In the genomic region with DNA sequence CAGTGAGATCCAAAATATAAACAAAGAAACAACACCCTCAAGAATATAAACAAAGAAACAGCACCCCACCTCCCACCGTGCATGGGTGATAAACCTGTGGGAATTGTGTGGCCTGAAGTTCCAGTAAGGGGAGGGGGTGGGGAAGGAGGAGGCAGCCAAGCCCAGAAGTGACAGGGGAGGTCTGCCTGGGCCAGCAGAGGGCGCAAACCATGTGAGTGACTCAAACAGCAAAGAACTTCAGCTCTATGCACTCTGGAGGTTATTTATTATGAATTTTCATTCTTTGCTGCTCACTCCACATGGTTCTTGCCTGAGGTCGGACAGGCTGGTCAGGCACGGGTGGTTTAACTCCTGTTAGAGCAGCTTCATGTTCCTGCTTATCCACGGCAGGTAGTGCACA, we compare ENCODE assay signal across 15 mouse cellular contexts. TPM values are rescaled to one million over a fixed set of nuclear protein-coding genes. Genes with fewer than 3 reads are reported as not detected.
A peak's percentile ranks its signal among the peaks of the same experiment; 100 is the strongest.
DNase-seq lines count a peak whose midpoint lies in the region; ATAC-seq and TF ChIP-seq lines count a peak whose summit lies in the region.
"Not testable (repeated sequence)": the region's sequence is repeated elsewhere in the genome, so short reads cannot be mapped to it uniquely, and the experiment has no call there.
"Had no signal": no experiment of that assay in that cellular context is flagged by ENCODE, and none has a peak within 500 bp of the region (broad histone marks: within the 10 kb centered on the region; RNA-seq: fewer than 3 reads in every experiment).

No protein-coding gene starts in this region.

- not testable (repeated sequence) for H3K9ac ChIP-seq in kidney, postnatal 0 days (ENCODE audit: low read depth, low read length); lung, embryonic 14.5 days

- H3K4me1 ChIP-seq in kidney, postnatal 0 days (replicated peaks; ENCODE audit: insufficient read depth, low read length); lung, embryonic 14.5 days (ENCODE audit: insufficient read depth): not testable (repeated sequence)

- ATAC-seq in CD4-positive, CD25-positive, alpha-beta regulatory T cell, adult 4 months, result peak; percentile 79
- 0 out of 2 replicates have a peak, but pooled peaks have one; percentile 17 for ATAC-seq in kidney, postnatal 0 days (replicated peaks; ENCODE audit: low FRiP score, low read depth)
- ATAC-seq in lung, embryonic 14.5 days (ENCODE audit: insufficient read depth), result not testable (repeated sequence)

- H3K36me3 ChIP-seq in kidney, postnatal 0 days (ENCODE audit: insufficient read depth, low read length); lung, embryonic 14.5 days (ENCODE audit: insufficient read depth): not testable (repeated sequence)

- 33% methylated on average over 5 of the region's 5 CpGs for WGBS in kidney, postnatal 0 days
- WGBS in lung, embryonic 14.5 days, result 30% methylated on average over 5 of the region's 5 CpGs

- not testable (repeated sequence) for H3K27ac ChIP-seq in kidney, postnatal 0 days; lung, embryonic 14.5 days (ENCODE audit: low read depth)

- DNase-seq in adrenal gland, adult 2 months, result peak; percentile 10
- DNase-seq in embryo, embryonic 11 days, result peak; percentile 66
- DNase-seq in heart, adult 11 months, result peak; percentile 64
- peak; percentile 65 for DNase-seq in kidney, postnatal 0 days (ENCODE audit: low spot score)
- peak; percentile 80 for DNase-seq in lung, embryonic 14.5 days
- peak; percentile 21 for DNase-seq in ovary, postnatal 14 days (ENCODE audit: low spot score)
- peak; percentile 83 for DNase-seq in thymus, postnatal 4 days

- peak; percentile 71 for TF ChIP-seq CTCF in kidney, postnatal 0 days (IDR thresholded peaks at IDR 0.05; ENCODE audit: low read depth)
- peak; percentile 68 for TF ChIP-seq CTCF in lung, embryonic 14.5 days (IDR thresholded peaks at IDR 0.05; ENCODE audit: low read depth)

- H3K4me2 ChIP-seq in kidney, postnatal 0 days (ENCODE audit: low read length); lung, embryonic 14.5 days: not testable (repeated sequence)

- H3K27me3 ChIP-seq in kidney, postnatal 0 days (ENCODE audit: insufficient read depth, low read length); lung, embryonic 14.5 days (ENCODE audit: insufficient read depth, low read length): not testable (repeated sequence)

- H3K4me3 ChIP-seq in kidney, postnatal 0 days (replicated peaks; ENCODE audit: low read depth, low read length); lung, embryonic 14.5 days (ENCODE audit: low read depth, low read length): not testable (repeated sequence)

- not testable (repeated sequence) for H3K9me3 ChIP-seq in kidney, postnatal 0 days (replicated peaks; ENCODE audit: low read length); lung, embryonic 14.5 days (ENCODE audit: low read depth, low read length)

RNA-seq across cellular contexts. Expression of a gene that starts 6.2 kb away (rescaled TPM):
- under 1 TPM in 1 of 2 experiments, not detected in 1; 0.35 TPM for polyA plus RNA-seq in CD4-positive, CD25-positive, alpha-beta regulatory T cell, adult 4 months (2017; shearing (Covaris generic))
- total RNA-seq in adrenal gland, adult 2 months (2021), result not detected
- polyA plus RNA-seq in adrenal gland, adult 2 months (2012; rRNA removed), result not detected in 2 replicates
- polyA plus RNA-seq in kidney, postnatal 0 days (2015; fragmentation: Nextera tagmentation; extraction: Ambion mirVana), result not detected in 2 replicates
- polyA plus RNA-seq in lung, embryonic 14.5 days (2014; fragmentation: Nextera tagmentation; extraction: Ambion mirVana), result not detected in 2 replicates
- total RNA-seq: adrenal gland, adult 18-20 months; gastrocnemius, postnatal 25 days; layer of hippocampus, postnatal 25 days had no signal
- polyA plus RNA-seq: embryonic facial prominence, embryonic 13.5 days; hindbrain, embryonic 13.5 days; lung, embryonic 16.5 days; neural tube, embryonic 15.5 days had no signal

RNA-seq across cellular contexts. Expression of a gene that starts 29.4 kb away (rescaled TPM):
- 1 to 10 TPM; 6.5 to 9.5 TPM for polyA plus RNA-seq in CD4-positive, CD25-positive, alpha-beta regulatory T cell, adult 4 months (2017; shearing (Covaris generic))
- not detected for total RNA-seq in adrenal gland, adult 2 months (2021)
- not detected in 2 replicates for polyA plus RNA-seq in adrenal gland, adult 2 months (2012; rRNA removed)
- polyA plus RNA-seq in kidney, postnatal 0 days (2015; fragmentation: Nextera tagmentation; extraction: Ambion mirVana), result not detected in 2 replicates
- not detected in 2 replicates for polyA plus RNA-seq in lung, embryonic 14.5 days (2014; fragmentation: Nextera tagmentation; extraction: Ambion mirVana)
- total RNA-seq: adrenal gland, adult 18-20 months; gastrocnemius, postnatal 25 days; layer of hippocampus, postnatal 25 days had no signal
- polyA plus RNA-seq: hindbrain, embryonic 13.5 days; lung, embryonic 16.5 days; neural tube, embryonic 15.5 days had no signal

RNA-seq across cellular contexts. Expression of a gene that starts 30.6 kb away (rescaled TPM):
- not detected for polyA plus RNA-seq in CD4-positive, CD25-positive, alpha-beta regulatory T cell, adult 4 months (2017; shearing (Covaris generic))
- total RNA-seq in adrenal gland, adult 2 months (2021), result not detected
- polyA plus RNA-seq in adrenal gland, adult 2 months (2012; rRNA removed), result not detected in 2 replicates
- not detected in 2 replicates for polyA plus RNA-seq in kidney, postnatal 0 days (2015; fragmentation: Nextera tagmentation; extraction: Ambion mirVana)
- not detected in 2 replicates for polyA plus RNA-seq in lung, embryonic 14.5 days (2014; fragmentation: Nextera tagmentation; extraction: Ambion mirVana)
- total RNA-seq: adrenal gland, adult 18-20 months; gastrocnemius, postnatal 25 days; layer of hippocampus, postnatal 25 days had no signal
- polyA plus RNA-seq: embryonic facial prominence, embryonic 13.5 days; hindbrain, embryonic 13.5 days; lung, embryonic 16.5 days; neural tube, embryonic 15.5 days had no signal

RNA-seq across cellular contexts. Expression of a gene that starts 45.6 kb away (rescaled TPM):
- polyA plus RNA-seq in CD4-positive, CD25-positive, alpha-beta regulatory T cell, adult 4 months (2017; shearing (Covaris generic)), result not detected
- total RNA-seq in adrenal gland, adult 2 months (2021), result not detected
- polyA plus RNA-seq in adrenal gland, adult 2 months (2012; rRNA removed), result not detected in 2 replicates
- polyA plus RNA-seq in kidney, postnatal 0 days (2015; fragmentation: Nextera tagmentation; extraction: Ambion mirVana), result not detected in 2 replicates
- polyA plus RNA-seq in lung, embryonic 14.5 days (2014; fragmentation: Nextera tagmentation; extraction: Ambion mirVana), result not detected in 2 replicates
- total RNA-seq: adrenal gland, adult 18-20 months; gastrocnemius, postnatal 25 days; layer of hippocampus, postnatal 25 days had no signal
- polyA plus RNA-seq: embryonic facial prominence, embryonic 13.5 days; hindbrain, embryonic 13.5 days; lung, embryonic 16.5 days; neural tube, embryonic 15.5 days had no signal

RNA-seq across cellular contexts. Expression of a gene that starts 57.0 kb away (rescaled TPM):
- polyA plus RNA-seq in CD4-positive, CD25-positive, alpha-beta regulatory T cell, adult 4 months (2017; shearing (Covaris generic)), result 10 to 100 TPM; 32.6 to 34.9 TPM
- under 1 TPM in 1 of 2 experiments, not detected in 1; 0.35 TPM for total RNA-seq in adrenal gland, adult 2 months (2021)
- 0.16 and 0.30 TPM in 2 replicates for polyA plus RNA-seq in adrenal gland, adult 2 months (2012; rRNA removed)
- 0.09 TPM in 1 of 2 replicates, not detected in the other for polyA plus RNA-seq in kidney, postnatal 0 days (2015; fragmentation: Nextera tagmentation; extraction: Ambion mirVana)
- polyA plus RNA-seq in lung, embryonic 14.5 days (2014; fragmentation: Nextera tagmentation; extraction: Ambion mirVana), result 0.25 and 0.38 TPM in 2 replicates
- total RNA-seq: gastrocnemius, postnatal 25 days; layer of hippocampus, postnatal 25 days had no signal
- polyA plus RNA-seq: hindbrain, embryonic 13.5 days; neural tube, embryonic 15.5 days had no signal

Comparison
In these comparisons a context has a peak if more than half of its experiments do, and no peak if none do; other contexts are left out.
1. DNase-seq: peak in every context shown above with its lines; median percentile 83 in thymus, postnatal 4 days; 80 in lung, embryonic 14.5 days; 66 in embryo, embryonic 11 days; 65 in kidney, postnatal 0 days; 64 in heart, adult 11 months; 21 in ovary, postnatal 14 days; 10 in adrenal gland, adult 2 months.